Mouse (Mus musculus): ENCODE data around the gene Spryd4.
"Not testable (repeated sequence)": the region's sequence is repeated elsewhere in the genome, so short reads cannot be mapped to it uniquely, and the experiment has no call there.

The Spryd4 gene

DNA sequence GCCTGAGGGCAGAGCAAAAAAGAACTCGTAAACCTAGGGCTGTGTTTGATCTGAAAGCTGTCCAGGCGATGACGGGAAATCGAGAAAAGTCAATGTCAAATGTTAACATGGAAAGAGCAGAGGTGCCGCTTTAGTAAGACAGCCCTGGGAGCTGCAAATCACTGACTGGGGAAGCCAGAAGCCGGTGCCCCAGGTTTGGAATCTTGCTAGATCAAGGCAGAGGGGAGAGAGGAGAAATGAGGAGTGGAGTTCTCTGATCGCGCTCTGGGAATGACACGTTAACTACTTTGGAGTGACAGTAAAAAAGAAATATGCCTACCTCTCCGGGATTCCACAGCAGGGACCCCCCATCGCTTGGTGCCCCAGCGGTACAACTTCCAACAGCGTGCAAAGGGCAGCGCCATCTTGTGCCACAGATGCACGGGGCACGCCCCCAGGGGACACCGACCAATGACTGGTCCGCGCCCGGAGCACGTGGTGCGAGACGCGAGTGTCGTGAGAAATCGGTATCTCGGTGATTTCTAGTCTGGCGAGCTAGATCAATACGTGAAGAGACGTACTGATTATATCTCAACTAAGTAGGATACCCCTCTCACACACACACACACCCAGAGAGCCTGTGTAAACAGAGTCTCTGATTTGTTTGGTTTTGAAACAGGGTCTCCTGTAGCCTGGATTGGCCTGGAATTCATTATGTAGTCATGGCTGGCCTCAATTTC lies at the start of gene Spryd4:
Spryd4 (minus strand) TSS at position 418 of the 719 bp plus-strand sequence.
- DNase-seq (ENCODE audit: low spot score in 2 of 2), result peak; percentile 80 to 87

DNA sequence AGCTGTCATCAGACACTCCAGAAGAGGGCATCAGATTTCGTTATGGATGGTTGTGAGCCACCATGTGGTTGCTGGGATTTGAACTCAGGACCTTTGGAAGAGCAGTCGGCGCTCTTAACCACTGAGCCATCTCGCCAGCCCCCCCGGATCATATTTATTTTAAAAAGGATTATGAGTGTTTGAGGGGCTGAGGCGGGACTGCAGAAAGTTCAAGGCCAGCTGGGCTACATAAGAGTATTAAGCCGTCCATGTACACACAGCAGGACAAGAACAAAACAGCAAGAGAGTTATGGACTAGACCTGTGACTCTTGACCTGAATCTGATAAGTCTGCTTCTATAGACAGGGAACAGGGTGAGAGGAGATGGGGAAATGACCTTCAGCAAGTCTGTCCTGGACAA lies 48.8 kb upstream of the Spryd4 start:
- not testable (repeated sequence) for DNase-seq (ENCODE audit: low spot score in 2 of 2)

DNA sequence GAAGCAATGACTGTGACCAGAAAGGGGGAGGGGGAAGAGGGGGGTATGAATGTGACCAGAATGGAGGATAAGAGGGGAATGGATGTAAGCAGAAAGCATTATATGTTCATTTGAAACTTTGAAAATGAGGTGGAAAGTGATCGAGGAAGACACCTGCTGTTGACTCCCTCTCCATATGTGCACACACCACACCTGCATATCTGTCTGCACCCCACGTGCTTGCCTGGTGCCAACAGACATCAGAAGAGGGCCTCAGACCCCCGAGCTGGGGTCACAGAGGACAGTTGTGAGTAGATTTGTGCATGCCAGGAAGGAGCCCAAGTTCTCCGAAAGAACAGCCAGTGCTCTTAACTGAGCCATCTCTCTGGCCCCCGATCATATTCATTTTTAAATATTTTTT lies 48.3 kb upstream of the Spryd4 start:
- DNase-seq (ENCODE audit: low spot score in 2 of 2), result no peak

DNA sequence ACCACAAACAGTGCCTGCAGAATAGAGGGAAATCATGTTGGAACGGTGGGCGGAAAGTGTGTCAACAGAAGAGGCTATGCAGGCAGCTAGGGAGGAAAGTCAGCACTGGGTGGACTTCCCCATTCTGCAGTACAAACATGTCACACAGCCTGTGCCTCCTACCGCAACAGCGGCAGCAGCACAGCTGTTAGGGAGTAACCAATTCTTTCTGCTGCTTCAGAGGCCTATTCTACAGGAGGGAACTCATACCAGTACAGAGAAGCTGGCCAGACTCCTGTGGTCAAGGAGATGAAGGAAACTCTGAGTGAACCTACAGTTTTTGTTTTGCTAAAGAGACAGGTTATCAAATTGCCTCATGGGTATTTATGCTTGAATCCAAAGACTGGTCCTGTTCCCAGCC lies 47.3 kb upstream of the Spryd4 start:
- no peak for DNase-seq (ENCODE audit: low spot score in 2 of 2)

DNA sequence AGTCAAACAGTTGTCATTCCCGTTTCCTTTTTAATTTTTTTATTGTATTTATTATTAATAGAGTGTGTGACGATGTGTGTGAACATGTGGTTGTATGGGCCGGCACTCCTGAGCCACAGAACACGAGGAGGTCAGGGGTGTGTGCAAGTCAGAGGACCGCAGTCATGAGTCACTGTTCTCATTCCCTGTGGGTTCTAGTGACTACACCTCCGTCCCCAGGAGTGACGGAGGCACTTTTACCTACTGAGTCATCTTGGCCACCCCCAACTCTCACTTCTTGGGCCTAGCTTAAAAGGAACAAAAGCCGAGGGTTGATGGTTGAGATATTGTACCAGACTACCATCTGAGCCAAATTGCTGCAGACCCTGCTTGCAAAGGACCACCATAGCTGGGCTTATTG lies 44.7 kb upstream of the Spryd4 start:
- no peak for DNase-seq (ENCODE audit: low spot score in 2 of 2)

DNA sequence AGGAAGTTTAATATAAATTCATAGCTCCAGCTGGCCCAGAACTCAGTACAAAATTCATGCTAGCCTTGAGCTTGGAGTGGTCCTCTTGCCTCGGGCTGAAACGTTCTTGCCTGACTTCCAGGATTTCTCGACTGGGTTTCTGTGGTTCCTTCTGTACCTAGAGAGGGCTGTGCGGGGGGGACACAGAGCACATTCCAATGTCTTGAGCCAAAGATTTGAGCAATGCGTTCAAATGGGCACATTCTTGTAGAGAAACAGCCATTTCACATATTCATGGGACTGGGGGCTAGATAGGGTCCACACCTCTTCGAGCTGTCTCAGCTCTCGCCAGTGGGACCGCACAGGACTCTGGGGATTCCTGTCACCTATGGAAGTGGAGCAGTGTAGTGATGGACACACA lies 44.3 kb upstream of the Spryd4 start:
- DNase-seq (ENCODE audit: low spot score in 2 of 2), result no peak

DNA sequence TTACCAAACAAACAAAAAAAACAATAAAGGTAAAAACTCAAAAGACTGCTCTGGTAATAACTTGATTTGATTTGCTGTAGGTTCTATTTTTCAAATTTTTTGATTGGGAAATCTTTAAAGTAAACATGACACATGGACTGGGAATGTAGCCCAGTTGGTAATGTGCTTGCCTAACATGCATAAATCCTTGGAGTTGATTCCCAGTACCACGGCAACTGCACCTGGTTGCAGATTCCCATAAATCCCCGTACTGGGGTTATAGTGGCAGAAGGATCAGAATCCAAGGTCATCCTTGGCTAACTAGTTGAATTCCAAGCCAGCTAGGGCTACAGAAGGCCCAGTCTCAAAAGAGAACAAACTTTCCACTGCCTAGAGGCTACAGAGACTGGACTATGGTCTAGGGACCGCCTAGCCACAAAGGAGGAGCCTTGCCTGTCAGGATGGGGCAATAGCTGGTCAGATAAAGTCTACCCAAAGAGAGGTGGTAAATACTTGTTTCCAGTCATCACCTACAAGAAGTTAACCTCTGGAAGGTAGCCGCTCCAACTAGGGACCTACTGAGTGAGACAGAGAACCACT lies 42.2 kb upstream of the Spryd4 start, which contains the start of gene Apon:
Apon (plus strand) TSS at position 420 of the 579 bp plus-strand sequence.
- DNase-seq (ENCODE audit: low spot score in 2 of 2), result no peak

DNA sequence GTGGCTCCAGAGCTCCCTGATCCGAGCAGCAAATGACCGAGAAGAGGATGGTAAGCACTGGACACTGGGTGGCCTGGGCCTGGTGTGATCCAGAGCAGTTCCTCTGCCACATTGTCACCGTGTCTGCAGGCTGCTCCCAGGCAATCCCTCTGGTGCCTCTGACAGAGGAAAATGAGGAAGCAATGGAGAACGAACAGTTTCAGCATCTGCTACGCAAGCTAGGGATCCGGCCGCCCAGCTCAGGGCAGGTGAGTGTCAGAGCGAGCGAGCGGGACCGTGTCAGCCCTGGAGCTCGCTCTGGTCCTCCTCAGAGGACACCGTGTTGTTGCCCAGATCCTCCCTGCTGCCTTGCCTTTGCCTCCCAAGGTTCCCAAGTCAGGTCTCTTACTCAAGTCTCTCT lies 39.0 kb upstream of the Spryd4 start:
- no peak for DNase-seq (ENCODE audit: low spot score in 2 of 2)

DNA sequence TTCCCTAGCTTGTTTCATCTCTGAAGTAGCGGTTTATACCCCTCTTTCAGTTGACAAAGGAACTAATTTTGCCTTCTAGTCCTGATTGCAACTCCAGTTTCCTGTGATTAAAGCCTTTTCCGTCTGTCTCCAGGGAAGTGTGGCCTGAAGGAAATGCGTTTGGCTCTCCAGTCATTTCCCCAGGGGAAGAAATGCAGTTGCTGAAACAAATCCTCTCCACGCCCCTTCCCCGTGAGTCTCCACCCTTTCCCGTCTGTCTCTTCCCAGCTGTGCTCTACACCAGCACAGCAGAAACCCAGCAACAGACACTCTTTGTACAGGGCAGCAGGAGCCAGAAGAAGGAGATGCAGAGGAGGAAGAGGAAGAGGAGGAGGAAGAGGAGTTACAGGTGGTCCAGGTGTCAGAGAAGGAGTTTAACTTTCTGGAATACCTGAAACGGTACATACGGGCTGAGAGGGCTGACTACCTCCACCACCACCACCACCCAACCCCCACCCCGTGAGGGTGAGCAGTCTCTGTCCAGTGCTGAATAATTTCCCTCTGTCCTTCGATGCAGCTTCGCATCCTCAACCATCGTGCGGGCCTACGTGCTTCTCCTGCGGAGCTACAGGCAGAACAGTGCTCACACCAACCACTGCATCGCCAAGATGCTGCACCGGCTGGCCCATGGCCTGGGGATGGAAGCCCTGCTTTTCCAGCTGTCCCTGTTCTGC lies 35.6 kb upstream of the Spryd4 start:
- DNase-seq (ENCODE audit: low spot score in 2 of 2), result no peak

DNA sequence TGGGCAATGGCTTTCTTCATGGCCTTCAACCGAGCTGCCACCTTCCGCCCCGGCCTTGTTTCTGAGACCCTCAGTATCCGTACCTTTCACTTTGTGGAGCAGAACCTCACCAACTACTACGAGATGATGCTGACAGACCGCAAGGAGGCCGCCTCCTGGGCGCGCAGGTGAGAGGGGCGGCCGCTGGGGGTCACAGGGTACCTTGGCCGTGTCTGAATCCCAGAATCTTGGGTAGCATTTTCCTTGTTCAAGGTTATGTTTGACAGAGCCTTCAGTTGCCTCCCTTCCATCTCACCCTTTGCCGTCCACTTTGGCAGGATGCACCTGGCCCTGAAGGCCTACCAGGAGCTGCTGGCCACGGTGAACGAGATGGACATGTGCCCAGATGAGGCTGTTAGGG lies 32.5 kb upstream of the Spryd4 start:
- DNase-seq (ENCODE audit: low spot score in 2 of 2), result no peak

DNA sequence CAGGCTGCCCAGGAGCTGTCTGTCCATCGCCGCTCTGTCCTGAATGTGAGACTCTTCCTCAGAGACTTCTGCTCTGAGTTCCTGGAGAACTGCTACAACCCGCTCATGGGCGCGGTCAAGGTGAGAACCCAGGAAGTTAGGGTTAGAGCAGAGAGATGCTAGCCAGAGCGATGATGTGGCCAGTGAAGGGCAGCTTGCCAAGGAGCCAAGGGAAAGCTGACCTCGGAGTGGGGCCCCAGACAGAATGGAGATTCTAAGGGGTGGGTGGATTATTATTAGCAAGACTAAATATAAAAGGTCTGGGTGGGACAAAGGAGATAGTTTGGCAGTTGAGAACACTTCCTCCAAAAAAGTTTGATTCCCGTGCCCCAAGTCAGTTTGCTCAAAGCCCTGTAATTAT lies 31.6 kb upstream of the Spryd4 start:
- DNase-seq (ENCODE audit: low spot score in 2 of 2), result no peak

DNA sequence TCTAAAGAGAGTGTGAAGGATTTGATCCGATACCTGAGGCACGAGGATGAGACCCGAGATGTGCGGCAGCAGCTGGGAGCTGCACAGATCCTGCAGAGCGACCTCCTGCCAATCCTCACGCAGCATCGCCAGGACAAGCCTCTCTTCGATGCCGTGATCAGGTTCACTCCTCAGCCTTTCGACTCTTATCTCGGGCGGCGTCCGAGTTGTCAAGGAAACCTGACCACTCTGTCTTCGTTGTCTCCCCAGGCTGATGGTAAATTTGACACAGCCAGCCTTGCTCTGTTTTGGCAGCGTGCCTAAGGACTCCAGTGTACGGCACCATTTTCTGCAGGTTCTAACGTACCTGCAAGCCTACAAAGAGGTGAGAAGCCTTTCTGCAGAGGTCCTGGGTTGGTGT lies 28.5 kb upstream of the Spryd4 start:
- no peak for DNase-seq (ENCODE audit: low spot score in 2 of 2)

DNA sequence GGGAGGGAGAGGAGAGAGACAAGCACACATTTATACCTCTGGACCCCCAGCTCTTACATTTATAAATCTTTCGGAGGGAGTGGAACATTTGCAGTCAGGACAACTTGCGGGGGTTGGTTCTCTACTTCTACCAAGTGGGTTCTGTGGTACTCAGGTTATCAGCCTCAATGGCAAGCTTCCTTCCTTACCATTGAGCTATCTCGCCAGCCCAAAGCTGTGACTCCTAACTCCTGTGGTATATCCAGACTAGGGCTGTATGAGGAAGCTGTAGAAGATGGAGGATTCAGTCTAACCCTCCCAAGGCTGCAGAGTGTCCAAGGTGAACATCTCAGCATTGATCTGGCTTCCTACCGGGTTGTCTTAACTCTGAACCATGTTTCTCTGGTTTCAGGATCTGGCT lies 27.5 kb upstream of the Spryd4 start:
- DNase-seq (ENCODE audit: low spot score in 2 of 2), result no peak

DNA sequence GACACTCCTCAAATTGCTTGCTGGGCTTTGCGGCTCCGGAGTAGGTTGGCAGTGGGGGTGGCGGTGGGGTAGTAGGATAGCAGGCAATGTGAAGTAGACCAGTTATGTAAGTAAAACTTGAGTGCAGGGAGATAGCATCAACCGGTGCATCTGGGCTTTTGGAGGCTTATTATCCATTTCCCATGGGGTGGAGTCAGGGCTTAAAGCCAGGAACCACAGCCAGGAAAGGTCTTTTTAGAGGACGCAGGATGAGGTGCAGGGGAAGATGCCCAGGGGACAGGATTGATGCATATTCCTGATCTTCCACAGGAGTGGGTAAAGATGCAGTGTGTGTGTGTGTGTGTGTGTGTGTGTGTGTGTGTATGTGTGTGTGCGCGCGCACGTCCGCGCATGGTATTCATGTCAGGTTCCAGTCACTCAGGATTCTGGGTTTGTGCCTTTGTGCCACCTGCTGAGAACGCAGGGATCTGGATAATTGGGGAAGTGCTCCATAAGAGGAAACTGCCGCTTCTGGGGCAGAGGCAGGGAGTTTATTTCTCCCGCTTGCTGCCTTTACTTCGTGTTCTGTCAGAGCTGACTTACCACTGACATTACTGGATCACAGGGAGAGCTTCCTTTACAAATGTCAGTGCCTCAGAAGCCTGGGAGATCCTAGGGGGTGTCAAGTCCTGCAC lies 26.3 kb upstream of the Spryd4 start:
- no peak for DNase-seq (ENCODE audit: low spot score in 2 of 2)

DNA sequence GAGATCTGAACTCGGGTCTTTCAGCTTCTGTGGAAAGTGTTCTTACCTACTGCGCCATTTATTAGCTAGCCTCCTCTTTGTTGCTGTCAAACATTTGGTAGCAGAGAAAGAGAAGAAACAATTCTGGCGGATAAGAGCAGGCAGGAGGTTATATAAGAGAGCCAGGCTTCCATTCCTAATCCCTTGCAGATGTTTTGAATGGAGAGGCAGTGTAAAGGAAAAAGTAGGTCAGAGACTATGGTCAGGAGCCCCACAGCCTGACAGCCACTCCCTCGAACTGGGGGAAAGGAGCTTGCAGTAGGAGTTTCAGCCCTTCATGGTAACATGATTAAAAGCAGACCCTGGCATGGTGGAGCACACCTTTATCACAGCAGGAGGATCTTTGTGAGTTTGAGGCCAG lies 24.7 kb upstream of the Spryd4 start:
- DNase-seq (ENCODE audit: low spot score in 2 of 2), result no peak

DNA sequence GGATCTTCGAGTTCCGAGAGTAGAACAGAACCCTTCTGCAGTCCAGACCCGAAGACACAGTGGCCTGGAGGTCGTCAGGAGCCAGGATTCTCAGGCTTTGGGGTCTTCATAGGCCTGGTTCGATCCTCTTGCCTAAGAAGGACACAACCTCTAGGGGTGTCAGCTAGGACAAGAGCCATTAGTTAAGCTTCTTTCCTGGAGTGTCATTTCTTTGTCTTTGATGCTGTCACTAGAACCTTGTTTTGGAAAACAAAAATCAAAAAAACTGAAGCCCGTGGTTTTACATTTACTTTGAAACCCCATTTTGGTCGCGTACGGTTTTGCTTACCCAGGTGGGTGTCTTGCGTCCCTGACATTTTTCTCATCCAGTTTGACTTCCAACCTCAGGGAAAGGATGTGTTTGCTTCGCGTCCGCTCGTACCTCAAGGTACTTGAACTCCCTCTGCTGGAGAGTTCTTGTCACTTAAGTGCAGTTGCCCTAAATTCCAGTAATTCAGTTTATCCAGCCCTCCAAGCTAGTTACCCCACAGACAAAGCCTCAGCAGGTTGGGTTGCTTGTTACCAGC lies 20.9 kb upstream of the Spryd4 start:
- DNase-seq (ENCODE audit: low spot score in 2 of 2), result peak; percentile 19 to 37

DNA sequence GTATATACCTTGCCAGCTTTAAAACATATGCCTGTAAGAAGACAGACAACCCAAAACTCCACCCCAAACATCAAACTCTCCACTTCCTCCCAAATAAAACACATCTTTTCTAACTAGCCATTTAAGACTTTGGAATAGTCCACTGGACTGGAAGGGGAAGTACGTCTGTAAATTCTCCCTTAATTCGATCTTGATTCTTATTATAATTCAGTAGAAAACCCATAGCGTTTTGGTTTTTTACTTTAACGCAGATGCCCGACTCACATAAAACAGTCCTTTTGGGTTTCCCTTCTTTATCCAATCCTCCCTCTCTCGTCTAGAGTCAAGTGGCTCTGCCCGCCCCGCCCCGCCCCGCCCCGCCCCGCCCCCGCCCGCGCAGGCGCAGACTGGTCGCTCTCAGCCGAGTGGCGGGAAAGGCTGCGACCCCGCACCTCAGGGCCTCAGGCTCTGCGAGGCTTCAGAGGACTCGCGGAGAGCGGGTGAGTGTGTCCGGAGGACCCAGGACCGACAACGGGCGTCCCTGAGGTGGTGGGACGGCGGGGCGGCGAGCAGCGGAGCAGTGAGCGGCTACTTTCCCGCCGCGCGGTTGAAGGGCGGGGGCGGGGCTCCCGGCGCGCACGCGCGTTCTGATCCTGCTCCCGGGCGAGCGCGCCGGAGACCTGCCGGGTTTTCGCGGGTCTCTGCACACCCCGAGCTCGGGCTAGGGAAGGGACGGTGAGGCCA lies 20.3 kb upstream of the Spryd4 start, which contains the start of gene Timeless:
Timeless (plus strand) TSS at position 369 of the 723 bp plus-strand sequence.
- DNase-seq (ENCODE audit: low spot score in 2 of 2), result peak; percentile 69 to 95

DNA sequence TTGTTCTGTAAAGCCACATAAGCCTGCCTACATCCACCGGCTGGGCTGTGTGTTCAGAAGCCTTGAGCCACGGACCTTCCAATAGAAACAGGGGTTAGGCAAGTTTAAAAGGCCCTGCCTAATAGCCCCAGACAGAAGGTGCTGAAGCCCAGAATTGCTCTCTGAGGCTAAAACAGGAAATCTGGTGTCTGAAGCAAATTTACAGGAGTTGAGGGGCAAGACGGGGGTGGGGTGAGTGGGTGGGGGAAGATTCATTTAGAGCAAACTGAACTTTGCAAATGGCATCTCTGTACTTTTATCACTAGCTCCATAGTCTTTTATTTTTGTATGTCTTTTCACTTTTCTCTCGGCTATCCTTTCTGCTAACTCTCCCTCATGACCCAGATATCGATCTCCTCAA lies 19.5 kb upstream of the Spryd4 start:
- DNase-seq (ENCODE audit: low spot score in 2 of 2), result no peak

DNA sequence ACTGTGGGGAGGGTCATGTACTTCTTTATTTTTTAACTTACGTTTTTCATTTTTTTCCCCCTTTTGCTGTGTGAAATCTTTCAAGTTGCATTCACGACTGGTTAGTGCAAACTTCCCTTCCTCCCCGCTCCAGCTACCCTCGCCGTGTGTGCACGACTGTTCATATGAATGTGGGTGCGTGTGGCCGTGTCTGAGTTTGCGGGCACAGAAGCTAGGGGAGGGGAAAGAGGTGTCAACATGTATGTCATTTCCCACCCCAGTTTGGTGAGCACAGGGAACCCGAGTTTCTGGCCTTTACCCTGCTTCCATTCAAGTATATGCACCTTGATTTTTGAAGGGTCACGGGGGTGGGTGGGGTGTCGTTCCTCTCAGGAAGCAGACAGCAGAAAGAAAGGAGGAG lies 19.0 kb upstream of the Spryd4 start:
- no peak for DNase-seq (ENCODE audit: low spot score in 2 of 2)

DNA sequence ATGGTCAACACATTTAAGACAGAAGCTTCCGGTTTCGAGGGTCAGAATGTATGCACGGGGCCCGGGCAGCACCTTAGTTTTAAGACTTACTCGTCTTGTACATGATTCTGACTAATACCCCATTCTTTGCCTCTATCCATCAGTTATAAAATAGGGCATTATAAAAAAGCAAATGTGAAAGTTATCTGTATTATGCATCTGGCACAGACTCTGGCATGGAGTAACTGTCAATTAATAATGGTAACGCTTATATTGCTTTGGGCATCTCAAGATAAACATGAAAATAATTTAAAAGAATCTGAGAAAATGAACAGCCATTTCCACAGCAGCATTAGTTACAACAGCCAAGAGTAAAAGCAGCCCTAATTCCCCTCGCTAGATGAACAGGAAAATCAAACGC lies 16.4 kb upstream of the Spryd4 start:
- DNase-seq (ENCODE audit: low spot score in 2 of 2), result no peak

DNA sequence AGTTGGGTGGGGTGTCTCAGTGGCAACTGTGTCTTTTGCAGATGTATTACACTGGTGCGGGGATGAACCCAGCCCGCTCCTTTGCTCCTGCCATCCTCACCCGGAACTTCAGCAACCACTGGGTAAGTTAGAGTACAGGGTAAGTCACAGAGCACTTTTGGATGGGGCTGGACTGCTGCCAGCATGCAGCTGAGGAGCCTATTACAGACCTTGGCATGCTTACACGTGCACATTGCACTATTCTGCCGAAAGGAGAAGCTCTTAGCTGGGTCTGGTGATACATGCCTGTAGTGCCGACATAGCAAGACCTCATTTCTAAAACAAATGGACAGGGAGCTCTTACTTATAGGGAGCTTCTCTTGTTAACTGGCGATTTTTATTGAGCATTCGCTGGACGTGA lies 16.0 kb upstream of the Spryd4 start:
- DNase-seq (ENCODE audit: low spot score in 2 of 2), result no peak
